Mouse (Mus musculus) midbrain, postnatal 0 days (tissue): ENCODE measurements around the gene 1700020N01Rik. TPM values are rescaled to one million over a fixed set of nuclear protein-coding genes. Genes with fewer than 3 reads are reported as not detected.

Experiments used
- ATAC-seq: fragments of 200-750 bp; cut with Nextera tagmentation; 2 replicates; pipeline ENCODE4 v1.8.0; 2017; ENCODE audit warnings: moderate number of reproducible peaks, mild to moderate bottlenecking, moderate TSS enrichment, moderate library complexity; ENCODE audit not compliant: low FRiP score
- DNase-seq: peaks from one replicate; pipeline ENCODE4 v3.0.0-alpha.2; 2015; ENCODE audit warnings: low spot score
- H3K27ac ChIP-seq: fragments of 300-500 bp; sonication (generic); 2 replicates; pipeline ENCODE4 v1.5.1; 2014; ENCODE audit warnings: low read depth, mild to moderate bottlenecking, low read length, mixed read lengths
- H3K27me3 ChIP-seq: fragments of 300-500 bp; sonication (generic); 2 replicates; pipeline ENCODE4 v1.6.1; 2014; ENCODE audit warnings: low read length, control low read depth, mixed read lengths; ENCODE audit not compliant: insufficient read depth
- H3K36me3 ChIP-seq: fragments of 300-500 bp; sonication (generic); 2 replicates; pipeline ENCODE4 v1.6.1; 2014; ENCODE audit warnings: low read length, control low read depth, mixed read lengths; ENCODE audit not compliant: insufficient read depth
- H3K4me1 ChIP-seq: fragments of 300-500 bp; sonication (generic); 2 replicates; pipeline ENCODE4 v1.6.1; 2014; ENCODE audit warnings: mild to moderate bottlenecking, control low read depth, antibody characterized with exemption, low read length, mixed read lengths; ENCODE audit not compliant: insufficient read depth
- H3K4me2 ChIP-seq: fragments of 300-500 bp; sonication (generic); 2 replicates; pipeline ENCODE4 v1.6.1; 2014; ENCODE audit warnings: low read depth, mild to moderate bottlenecking, low read length, mixed read lengths; ENCODE audit not compliant: poor library complexity, severe bottlenecking
- H3K4me3 ChIP-seq: fragments of 300-500 bp; sonication (generic); 2 replicates; pipeline ENCODE4 v1.5.1; 2014; ENCODE audit warnings: low read depth, mild to moderate bottlenecking, low read length, moderate library complexity
- H3K9ac ChIP-seq: fragments of 300-500 bp; sonication (generic); replicated peaks from 2 replicates; pipeline ENCODE4 v1.6.1; 2014; ENCODE audit warnings: mild to moderate bottlenecking, low read length, moderate library complexity, mixed read lengths; ENCODE audit not compliant: poor library complexity, severe bottlenecking
- H3K9me3 ChIP-seq: fragments of 300-500 bp; sonication (generic); 2 replicates; pipeline ENCODE4 v1.6.1; 2016; ENCODE audit warnings: low read length, control low read depth
- CTCF ChIP-seq: IDR thresholded peaks from 2 replicates; pipeline ENCODE4 v1.5.1; 2016; ENCODE audit warnings: antibody characterized with exemption, mild to moderate bottlenecking
- WGBS: fragments of 180-500 bp; shearing (Covaris S2); extraction: QIAGEN DNeasy Blood & Tissue Kit; methylation state at CpG from one replicate; pipeline ENCODE4 v1.1.7; 2014; 5-methylcytosine and 5-hydroxymethylcytosine counted together
- polyA plus RNA-seq: library from polyadenylated mRNA; unstranded; fragments of >200 nt; fragmentation: Nextera tagmentation; extraction: Ambion mirVana; gene quantifications from 2 replicates; pipeline ENCODE4 v1.2.1, GENCODE M21; 2015
- total RNA-seq: library from RNA; depleted of rRNA; stranded (reverse); fragments of >200 nt; gene quantifications from 2 replicates; pipeline ENCODE4 v1.2.3, GENCODE M21; 2014

The 1700020N01Rik gene
- total and polyA plus RNA-seq, 2 experiments from 2014 or later: not detected

GRCm38 (mm10) chr10:21651388-21651787 lies 58.4 kb downstream of the 1700020N01Rik start:
- no peak overlapping the region for H3K27ac ChIP-seq

DNA sequence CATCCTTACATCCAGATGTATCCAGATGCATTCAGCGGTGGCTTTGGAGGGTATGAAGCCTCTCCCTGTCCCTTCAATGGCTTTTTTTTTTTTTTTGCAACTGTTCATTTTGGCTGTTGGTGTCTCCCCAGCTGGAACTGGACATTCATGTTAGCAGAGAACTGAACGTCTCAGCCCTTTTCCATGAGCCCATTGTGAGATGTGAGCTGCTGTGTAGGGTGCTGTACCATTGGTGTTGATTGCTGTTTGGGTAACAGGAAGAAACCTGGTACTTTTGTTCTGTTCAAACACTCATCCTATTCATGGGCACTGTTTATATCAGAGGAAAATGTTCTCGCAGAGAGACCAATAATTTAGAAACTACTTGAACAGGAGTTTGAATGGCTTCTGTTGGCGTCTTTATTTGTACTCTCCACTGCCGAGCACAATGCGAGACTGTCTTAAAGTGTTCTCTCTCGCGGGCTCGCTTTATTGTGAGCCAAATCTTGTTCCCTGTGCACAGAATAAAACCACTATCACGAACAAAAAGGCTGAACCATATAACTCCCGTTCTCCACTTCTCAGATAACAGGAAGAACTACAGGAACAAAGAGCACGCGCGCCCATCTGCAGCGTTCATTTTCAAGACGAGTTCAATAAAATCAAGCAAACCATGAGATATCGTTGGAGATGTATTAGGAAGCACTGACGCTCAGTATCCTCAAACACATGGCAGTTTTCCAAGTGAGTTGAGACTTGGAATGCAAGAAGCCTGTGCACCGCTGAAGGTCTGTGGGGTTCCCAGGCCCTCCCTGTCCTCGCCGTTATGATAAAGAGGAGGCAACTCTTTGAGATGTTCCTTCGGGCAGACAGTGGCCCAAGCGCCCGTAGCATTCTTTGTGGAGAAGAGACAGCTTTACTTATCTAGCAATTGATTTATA lies 59.7 kb downstream of the 1700020N01Rik start:
- Histone ChIP-seq H3K27me3 (no peaks in the 10 kb centered on the region), H3K27ac (no peak overlapping the region), H3K36me3 (no peaks in the 10 kb centered on the region), H3K4me3 (no peak overlapping the region), H3K4me2 (no peak overlapping the region), H3K4me1 (no peaks in the 10 kb centered on the region), H3K9me3 (no peaks in the 10 kb centered on the region), H3K9ac (no peak overlapping the region)
- DNase-seq (peak; percentile 20), ATAC-seq (no peak)
- WGBS: 90% methylated on average over 24 of the region's 24 CpGs
- no peak for TF ChIP-seq CTCF

More at GRCm38 (mm10) chr10:21651388-21651787, 58.4 kb downstream of the 1700020N01Rik start:
- Histone ChIP-seq H3K4me1 (no peaks in the 10 kb centered on the region), H3K4me3 (no peak overlapping the region), H3K36me3 (no peaks in the 10 kb centered on the region), H3K9ac (no peak overlapping the region), H3K9me3 (no peaks in the 10 kb centered on the region), H3K4me2 (no peak overlapping the region), H3K27me3 (no peaks in the 10 kb centered on the region)
- no peak for TF ChIP-seq CTCF
- DNase-seq: no peak
- ATAC-seq: no peak
- 85% methylated on average over 4 of the region's 4 CpGs for WGBS

- Histone ChIP-seq H3K36me3 (no peaks in the 10 kb centered on the region), H3K27ac (no peak overlapping the region), H3K9me3 (no peaks in the 10 kb centered on the region), H3K9ac (no peak overlapping the region), H3K4me3 (no peak overlapping the region), H3K4me2 (no peak overlapping the region), H3K4me1 (no peaks in the 10 kb centered on the region), H3K27me3 (no peaks in the 10 kb centered on the region)
- WGBS: 93% methylated on average over 7 of the region's 7 CpGs
- no peak for DNase-seq
- TF ChIP-seq CTCF: no peak
- ATAC-seq: no peak
These were observed 60.5 kb downstream of the 1700020N01Rik start for GRCm38 (mm10) chr10:21653469-21653868.

- no peak overlapping the region for H3K4me2 ChIP-seq
- WGBS: 76% methylated on average over 8 of the region's 8 CpGs
- H3K9me3 ChIP-seq: no peaks in the 10 kb centered on the region
- H3K36me3 ChIP-seq: no peaks in the 10 kb centered on the region
- H3K4me3 ChIP-seq: no peak overlapping the region
- no peak overlapping the region for H3K9ac ChIP-seq
- ATAC-seq: no peak
- no peak for TF ChIP-seq CTCF
- H3K4me1 ChIP-seq: no peaks in the 10 kb centered on the region
- no peak for DNase-seq
- H3K27me3 ChIP-seq: no peaks in the 10 kb centered on the region
- H3K27ac ChIP-seq: no peak overlapping the region
These were observed 66.8 kb downstream of the 1700020N01Rik start for GRCm38 (mm10) chr10:21659576-21660246.

DNA sequence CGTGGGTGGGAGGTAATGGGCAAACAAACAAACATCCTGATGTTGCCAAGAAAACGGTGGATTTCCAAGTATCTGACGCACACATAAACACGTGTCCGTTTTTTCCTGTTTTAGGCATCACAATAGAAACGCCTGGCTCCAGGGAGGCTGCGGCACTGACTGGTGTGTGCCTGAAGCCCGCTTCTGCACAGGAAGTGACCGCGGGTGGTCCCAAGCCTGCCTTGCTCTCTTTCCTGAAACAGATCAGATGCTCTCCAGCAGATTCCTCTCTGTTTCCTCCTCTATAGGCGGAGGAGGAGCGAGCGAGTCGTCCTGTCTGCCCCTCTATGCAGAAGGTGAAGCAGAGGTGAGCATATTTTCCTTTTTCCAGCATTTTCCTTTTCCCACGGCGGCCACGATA lies 76.0 kb downstream of the 1700020N01Rik start:
- Histone ChIP-seq H3K4me2 (no peak overlapping the region), H3K27me3 (no peaks in the 10 kb centered on the region), H3K36me3 (no peaks in the 10 kb centered on the region), H3K4me3 (no peak overlapping the region), H3K4me1 (no peaks in the 10 kb centered on the region), H3K9me3 (no peaks in the 10 kb centered on the region), H3K9ac (no peak overlapping the region), H3K27ac (no peak overlapping the region)
- no peak for TF ChIP-seq CTCF
- DNase-seq (no peak), ATAC-seq (no peak)
- WGBS: 59% methylated on average over 17 of the region's 17 CpGs

DNA sequence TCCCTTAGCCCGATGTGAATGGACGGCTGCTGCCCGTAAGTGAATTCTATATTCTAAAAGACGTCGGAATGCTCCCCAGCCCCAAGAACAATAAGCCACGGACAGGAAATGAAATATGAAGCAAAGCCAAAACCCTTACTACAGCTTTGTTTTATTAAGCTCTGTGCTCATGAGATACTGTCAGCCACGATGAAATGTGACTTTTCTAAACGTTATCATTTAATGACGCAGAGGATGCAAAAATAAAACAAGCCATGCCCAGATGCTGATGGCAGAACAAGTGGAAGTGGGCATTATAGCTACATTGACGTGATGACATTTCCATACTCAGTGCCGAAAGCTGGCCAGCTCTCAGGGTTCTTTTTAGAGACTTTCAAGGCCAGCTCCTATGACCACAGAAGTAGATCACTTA lies 76.8 kb downstream of the 1700020N01Rik start:
- Histone ChIP-seq H3K27me3 (no peaks in the 10 kb centered on the region), H3K36me3 (no peaks in the 10 kb centered on the region), H3K4me3 (no peak overlapping the region), H3K9me3 (no peaks in the 10 kb centered on the region), H3K9ac (no peak overlapping the region), H3K27ac (no peak overlapping the region), H3K4me1 (no peaks in the 10 kb centered on the region), H3K4me2 (no peak overlapping the region)
- ATAC-seq (no peak), DNase-seq (no peak)
- no peak for TF ChIP-seq CTCF
- WGBS: 68% methylated on average over 11 of the region's 11 CpGs
